ENCODE assay signal across 8 mouse cellular contexts in genomic region chr6:22874781-22875613, GRCm38 (mm10). TPM values are rescaled to one million over a fixed set of nuclear protein-coding genes. Genes with fewer than 3 reads are reported as not detected.
DNase-seq lines count a peak whose midpoint lies in the region; ATAC-seq and TF ChIP-seq lines count a peak whose summit lies in the region.

Ptprz1 (plus strand) TSS chr6:22875502.

- WGBS in liver, embryonic 14.5 days (ENCODE audit: insufficient replicate concordance) = 2% methylated on average over 44 of the region's 44 CpGs

- no peaks in the 10 kb centered on the region for H3K36me3 ChIP-seq in liver, embryonic 14.5 days (replicated peaks; ENCODE audit: control insufficient read depth, insufficient read depth, low read depth)

- no peaks in the 10 kb centered on the region for H3K9me3 ChIP-seq in liver, embryonic 14.5 days (ENCODE audit: control insufficient read depth, low read length)

- peaks cover 14% of the 10 kb centered on the region for H3K27me3 ChIP-seq in liver, embryonic 14.5 days (ENCODE audit: control insufficient read depth, insufficient read depth, low read length)

- peak within 1 kb of the TSS; percentile 51 for H3K4me2 ChIP-seq in liver, embryonic 14.5 days (ENCODE audit: low read depth)

- TF ChIP-seq EP300 in liver, embryonic 14.5 days (IDR thresholded peaks at IDR 0.05; ENCODE audit: low read depth) = no peak

- peak within 1 kb of the TSS; percentile 15 to 37; a peak in 3 of 4 replicates for H3K4me3 ChIP-seq in liver, embryonic 14.5 days (ENCODE audit: insufficient read depth in 1 of 2, low read depth in 2 of 2, low read length in 2 of 2)

- peak; percentile 4 to 34 for DNase-seq in lung, adult 18-20 months
- DNase-seq in lung, postnatal 25 days (ENCODE audit: low spot score) = no peak
- DNase-seq in cerebellum, adult 8-10 months = peak; percentile 15
- DNase-seq in kidney, postnatal 14 days = peak; percentile 26
- no peak for DNase-seq in liver, embryonic 14.5 days (ENCODE audit: low read depth in 3 of 3, low spot score in 3 of 3)
- peak; percentile 90 for DNase-seq in retina, embryonic 14.5 days (ENCODE audit: low spot score)

- peak; percentile 79 for ATAC-seq in frontal cortex, adult (ENCODE audit: low TSS enrichment)
- ATAC-seq in liver, embryonic 14.5 days (ENCODE audit: insufficient read depth) = no peak
- ATAC-seq in monocyte, adult 5-6 weeks (replicated peaks; ENCODE audit: insufficient number of reproducible peaks, low FRiP score, low TSS enrichment, poor library complexity, severe bottlenecking) = no peak

- no peaks in the 10 kb centered on the region for H3K4me1 ChIP-seq in liver, embryonic 14.5 days (replicated peaks; ENCODE audit: control insufficient read depth in 2 of 2, insufficient read depth in 2 of 2, low read length in 1 of 2)

- H3K27ac ChIP-seq in liver, embryonic 14.5 days = no peak within 1 kb of the TSS

- TF ChIP-seq CTCF in liver, embryonic 14.5 days (IDR thresholded peaks at IDR 0.05; ENCODE audit: low read depth) = no peak

- H3K9ac ChIP-seq in liver, embryonic 14.5 days (replicated peaks) = no peak within 1 kb of the TSS

RNA-seq across cellular contexts. Expression of gene Ptprz1, which starts in this region (rescaled TPM):
- 0.04 and 0.14 TPM in 2 replicates for polyA plus RNA-seq in liver, embryonic 14.5 days (2012; rRNA removed)
- polyA plus RNA-seq in liver, embryonic 14.5 days (2014; fragmentation: Nextera tagmentation; extraction: Ambion mirVana) = 0.09 TPM in 1 of 2 replicates, not detected in the other
- 0.10 TPM in 1 of 3 replicates, not detected in the others for total RNA-seq in monocyte, adult 5-6 weeks (2017)

Comparison
In these comparisons a context has a peak if more than half of its experiments do, and no peak if none do; other contexts are left out.
1. DNase-seq: peak in lung, adult 18-20 months (2 of 2), cerebellum, adult 8-10 months (single experiment), kidney, postnatal 14 days (single experiment) and retina, embryonic 14.5 days (single experiment); none in lung, postnatal 25 days (single experiment) and liver, embryonic 14.5 days (0 of 3).